Mouse (Mus musculus) right cerebral cortex, adult 2 months (tissue): ENCODE measurements around the gene Fhl4.

ENCODE experiments used
- DNase-seq, 2 experiments: peaks; one replicate each; pipeline ENCODE4 v3.0.0; 2021 to 2022; ENCODE audit warnings: low spot score in 2 of 2

Fhl4 gene

GRCm38 (mm10) chr10:85102247-85103084, at the start of gene Fhl4, which contains the start of gene Tmem263:
Gene Fhl4, minus strand, starts transcription at chr10:85102495.
Gene Tmem263, plus strand, starts transcription at chr10:85102627.
- peak; percentile 49 to 59 for DNase-seq

DNA sequence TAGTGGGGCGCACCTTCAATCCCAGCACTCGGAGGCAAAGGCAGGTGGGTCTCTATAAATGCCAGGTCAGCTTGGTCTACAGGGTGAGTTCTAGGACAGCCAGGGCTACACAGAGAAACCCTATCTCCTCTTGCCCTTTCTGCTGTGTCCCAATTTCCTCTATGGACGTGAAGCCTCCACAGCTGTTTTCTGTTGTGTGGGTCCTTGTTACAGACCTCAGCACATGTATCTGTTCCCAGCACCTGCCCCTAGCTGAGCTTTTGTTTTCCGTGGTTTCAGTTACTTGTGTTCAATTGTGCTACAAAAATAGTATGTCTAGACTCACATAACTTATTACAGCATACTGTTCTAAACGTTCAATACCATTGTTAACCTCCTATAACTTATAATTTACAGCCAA, 46.9 kb upstream of the Fhl4 start:
- no peak for DNase-seq

DNA sequence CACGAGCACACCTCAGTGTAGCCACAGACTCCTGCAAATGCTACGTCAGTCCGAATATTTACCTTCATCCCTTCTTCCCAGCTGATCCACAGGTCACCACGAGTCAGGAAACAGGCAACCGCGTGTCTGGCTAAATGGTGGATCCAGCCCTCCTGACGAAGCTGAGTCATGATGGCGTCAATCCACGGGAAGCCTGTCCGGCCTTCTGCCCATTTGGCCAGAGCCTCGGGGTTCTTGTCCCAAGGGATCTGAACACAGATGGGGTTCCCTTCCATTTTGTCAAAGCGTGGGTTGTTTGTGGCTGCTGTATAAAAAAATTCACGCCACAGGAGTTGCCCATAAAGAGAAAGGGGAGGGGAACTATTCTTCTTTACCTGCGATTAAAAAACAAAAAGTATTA, 44.0 kb upstream of the Fhl4 start:
- DNase-seq = no peak

GRCm38 (mm10) chr10:85141465-85141864, 39.2 kb upstream of the Fhl4 start:
- no peak for DNase-seq

DNA sequence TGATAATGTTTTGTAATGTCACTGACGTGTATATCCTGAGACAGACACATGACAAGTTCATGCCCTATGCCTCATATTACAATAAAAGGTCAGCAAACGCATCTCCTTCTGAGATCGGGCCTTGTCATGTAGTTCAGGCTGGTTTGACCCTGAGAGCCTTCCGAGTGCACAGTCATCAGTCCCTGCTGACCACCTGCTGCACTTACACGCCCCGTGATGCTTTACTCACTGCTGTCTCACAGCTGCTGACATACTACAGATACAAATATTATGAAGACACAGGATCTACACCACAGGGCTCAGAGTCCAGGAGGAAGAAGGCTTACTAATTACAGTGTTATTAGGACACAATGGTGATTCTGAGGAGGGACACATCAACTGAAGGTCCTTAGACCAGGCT, 34.3 kb upstream of the Fhl4 start:
- no peak for DNase-seq

DNA sequence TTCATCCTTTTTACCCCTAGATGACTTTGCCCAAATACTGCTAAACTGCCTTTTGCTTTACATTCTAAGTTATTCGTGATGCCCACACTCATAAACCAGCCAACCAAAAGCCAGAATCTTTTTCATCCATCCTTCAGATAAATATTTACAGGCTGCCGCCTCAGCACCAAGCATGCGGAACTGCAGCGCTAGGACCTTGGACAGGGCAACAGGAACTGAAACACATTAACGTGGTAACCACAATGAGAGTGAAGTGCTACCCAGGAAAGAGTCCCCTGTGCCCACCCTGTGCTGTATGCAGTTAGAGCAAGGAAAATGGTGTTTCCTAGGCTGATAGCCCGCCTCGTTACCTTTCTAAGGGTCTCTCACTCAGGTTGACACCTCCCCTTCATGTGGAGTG, 26.2 kb upstream of the Fhl4 start:
- no peak for DNase-seq

DNA sequence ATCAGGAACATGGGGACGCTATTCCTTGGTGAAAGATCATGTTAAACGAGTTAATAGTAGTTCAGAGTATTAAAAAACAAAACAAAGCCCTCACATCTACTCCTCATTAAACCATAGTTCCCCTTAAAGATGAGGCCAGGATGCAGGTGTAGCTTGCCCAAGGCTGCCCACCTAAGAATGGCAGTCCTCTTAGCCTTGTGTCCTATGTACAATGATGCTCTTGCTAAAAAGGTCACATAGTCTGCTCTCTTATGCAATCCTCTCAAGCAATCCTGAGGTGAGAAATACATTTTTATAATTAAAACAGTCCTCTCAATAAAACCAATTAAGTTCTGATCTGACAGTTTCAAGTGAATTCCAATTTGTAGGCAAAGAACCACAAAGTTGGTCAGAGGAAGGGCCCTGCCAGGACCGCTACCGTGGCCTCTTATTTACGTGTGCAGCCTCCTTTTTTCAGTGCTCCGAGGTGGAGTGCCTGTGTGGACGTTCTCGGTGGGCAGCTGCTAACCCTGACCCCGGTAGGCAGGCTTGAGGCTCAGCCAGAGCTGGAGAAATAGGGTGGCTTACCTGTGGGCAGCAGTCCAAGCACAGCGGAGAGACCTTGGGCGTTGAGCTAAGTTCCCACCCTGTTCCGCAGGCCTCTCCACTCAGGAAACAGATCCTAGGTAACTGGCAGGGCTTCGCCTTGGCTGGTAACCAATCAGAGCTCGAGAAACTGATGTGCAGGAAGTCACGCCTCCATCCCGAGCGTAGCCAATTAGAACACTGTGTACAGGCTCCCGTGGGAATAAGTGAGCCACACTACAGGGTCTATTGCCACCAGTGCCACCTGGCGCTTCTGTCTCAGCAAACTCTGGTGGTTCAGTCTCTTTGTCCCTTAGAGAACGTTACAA, 25.3 kb upstream of the Fhl4 start, which contains the start of gene Mterf2:
TSS of gene Mterf2 (minus strand) at position 633 of the 893 bp plus-strand sequence.
- peak; percentile 96 to 98 for DNase-seq

DNA sequence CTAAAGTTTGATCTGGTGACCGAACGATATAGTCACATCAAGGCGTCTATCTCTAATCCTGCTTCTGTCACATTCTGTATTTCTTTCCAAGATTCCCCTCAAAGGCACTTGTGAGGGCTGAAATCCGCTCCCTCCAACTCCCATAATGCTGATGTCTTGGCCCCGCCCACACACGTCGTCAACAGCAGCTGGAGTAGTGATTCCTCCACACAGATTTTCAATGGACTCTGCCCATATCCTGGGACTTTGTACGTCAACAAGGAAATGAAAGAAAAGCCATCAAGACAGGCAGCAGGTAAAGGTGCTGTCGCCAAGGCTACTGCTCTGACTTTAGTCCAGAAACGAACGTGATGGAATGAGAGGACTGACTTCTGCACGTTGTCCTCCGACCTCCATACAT, 22.9 kb upstream of the Fhl4 start:
- no peak for DNase-seq

- no peak for DNase-seq
Measured at GRCm38 (mm10) chr10:85114409-85114808, 12.1 kb upstream of the Fhl4 start.

DNA sequence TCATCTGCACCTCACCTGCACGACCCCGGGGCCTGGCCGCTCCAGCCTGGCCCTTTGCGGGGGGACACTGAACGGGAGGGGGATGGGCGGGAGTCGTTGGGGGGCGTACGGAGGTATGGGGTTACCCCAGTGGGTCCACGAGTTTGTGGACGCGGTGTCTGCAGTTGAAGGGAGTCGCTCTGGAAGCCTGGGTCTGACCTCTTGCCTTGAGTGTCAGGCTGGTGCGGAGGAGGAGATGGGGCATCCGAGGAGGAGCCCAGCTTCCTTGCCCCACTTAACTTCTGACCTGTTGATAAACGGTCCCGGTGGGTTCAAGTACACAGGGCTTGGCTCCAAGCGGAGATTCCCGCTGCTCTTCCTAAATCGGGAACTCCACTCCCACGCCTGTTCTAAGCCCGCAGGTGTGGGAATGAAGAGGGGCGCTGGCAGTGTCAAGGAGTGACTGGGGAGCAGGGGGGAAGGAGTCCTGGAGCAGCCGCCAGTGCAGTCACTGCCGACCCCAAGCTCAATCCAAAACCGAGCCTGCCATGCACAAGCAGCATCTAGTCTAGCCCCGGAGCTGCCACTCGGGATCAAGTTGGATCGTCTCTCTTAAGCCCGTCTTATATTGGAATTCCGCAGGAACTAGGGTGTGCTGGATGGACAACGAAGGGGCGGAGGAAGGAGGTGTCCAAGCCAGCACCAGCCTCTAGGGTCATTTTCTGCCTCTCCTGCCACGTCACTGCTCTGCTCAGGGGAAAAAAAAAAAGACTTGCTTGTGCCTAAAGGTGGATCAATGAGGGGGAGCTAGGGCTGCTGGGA, 990 bp upstream of the Fhl4 start:
- DNase-seq = peak; percentile 39 to 41

DNA sequence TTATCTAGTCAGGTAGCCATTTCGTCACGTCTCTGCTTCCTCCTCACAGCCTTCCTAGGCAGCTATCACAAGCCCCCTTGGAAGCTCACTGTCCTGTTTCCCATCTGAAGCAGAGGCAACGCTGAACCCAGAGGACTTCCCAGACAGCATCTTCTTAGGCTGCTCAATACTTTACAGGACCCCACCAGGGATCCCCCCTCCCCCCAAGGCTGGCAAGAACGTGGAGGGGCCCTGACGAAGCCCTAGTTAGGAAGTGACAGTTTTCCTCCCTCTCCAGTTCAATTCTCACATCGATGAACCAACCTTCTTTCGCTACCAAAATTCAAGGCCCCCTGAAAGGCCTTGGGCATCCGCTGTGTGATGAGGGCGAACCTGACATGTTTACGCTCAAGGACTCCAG, 454 bp downstream of the Fhl4 start:
- DNase-seq = no peak

GRCm38 (mm10) chr10:85071605-85072152, 30.6 kb downstream of the Fhl4 start:
- no peak for DNase-seq

DNA sequence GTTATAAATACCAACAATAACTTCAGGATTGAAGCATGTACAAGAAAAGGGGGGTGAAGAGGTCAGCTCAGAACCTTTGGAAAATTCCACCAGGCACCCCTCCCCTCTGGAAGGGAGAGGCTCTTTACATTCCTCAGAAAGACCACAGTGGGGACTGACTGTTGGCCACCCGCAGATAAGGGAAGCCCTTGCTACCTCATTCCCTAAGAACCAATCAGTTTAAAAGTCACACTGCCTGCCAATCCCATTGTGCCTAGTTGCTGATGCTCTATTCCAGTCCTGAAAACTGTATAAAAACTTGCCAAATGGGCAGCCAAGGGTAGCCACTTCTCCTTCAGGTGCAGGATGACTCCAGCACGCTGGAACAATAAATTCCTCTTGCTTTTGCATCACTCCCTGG, 47.4 kb downstream of the Fhl4 start:
- DNase-seq = no peak

DNA sequence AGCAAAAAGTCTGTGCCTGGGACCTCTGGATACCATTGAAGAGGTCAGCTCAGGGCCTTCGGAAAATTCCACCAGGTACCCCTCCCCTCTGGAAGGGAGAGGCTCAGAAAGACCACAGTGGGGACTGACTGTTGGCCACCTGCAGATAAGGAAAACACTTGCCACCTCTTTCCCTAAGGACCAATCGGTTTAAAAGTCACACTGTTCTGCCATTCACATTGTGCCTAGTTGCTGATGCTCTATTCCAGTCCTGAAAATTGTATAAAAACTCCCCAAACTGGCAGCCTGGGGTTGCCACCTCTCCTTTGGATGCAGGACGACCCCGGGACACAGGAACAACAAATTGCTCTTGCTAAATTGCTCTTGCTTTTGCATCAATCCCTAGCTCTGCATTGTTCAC, 49.8 kb downstream of the Fhl4 start:
- DNase-seq = no peak

- DNase-seq = no peak
Measured at GRCm38 (mm10) chr10:85050668-85051208, 51.6 kb downstream of the Fhl4 start.

DNA sequence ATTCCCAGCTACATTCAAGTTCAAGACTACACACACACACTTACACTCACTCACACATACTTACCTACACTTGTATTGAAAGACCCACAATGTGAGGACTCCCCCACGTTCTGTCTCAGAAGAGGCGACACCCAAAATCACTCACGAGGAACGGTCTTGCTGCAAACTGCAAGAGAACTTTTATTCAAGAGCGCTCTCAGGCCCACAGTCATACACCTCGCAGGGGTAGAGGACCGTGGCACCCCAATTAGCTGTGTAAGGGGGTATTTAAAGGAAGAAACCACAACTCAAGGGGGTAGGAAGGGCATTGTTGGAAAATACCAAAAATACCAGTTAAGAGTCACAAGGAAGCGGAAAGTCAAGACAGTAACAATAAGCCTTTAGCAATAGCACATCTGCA, 54.3 kb downstream of the Fhl4 start:
- DNase-seq = no peak

DNA sequence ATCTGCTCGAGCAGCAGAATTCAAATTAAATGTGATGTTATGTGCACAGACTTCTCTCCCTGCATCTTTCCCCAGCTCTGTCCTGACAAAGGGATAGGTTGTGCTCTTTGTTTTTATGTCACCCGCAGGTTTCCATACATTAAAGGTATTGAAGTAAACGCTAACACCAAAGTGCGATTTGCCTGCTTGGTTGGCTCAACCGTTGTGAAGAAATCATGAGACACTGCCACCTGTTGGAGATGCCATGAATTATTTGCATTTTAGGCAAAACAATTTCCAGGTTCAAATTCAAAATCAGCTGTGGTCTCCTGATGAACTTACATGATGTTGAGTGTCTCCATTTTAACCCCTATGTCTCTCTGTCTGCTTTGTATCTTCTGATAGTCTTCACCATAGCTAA, 55.7 kb downstream of the Fhl4 start:
- DNase-seq = peak; percentile 28 to 40
